Mouse (Mus musculus) stomach, postnatal 0 days (tissue): ENCODE results near the gene Acss2. TPM values are rescaled to one million over a fixed set of nuclear protein-coding genes. Genes with fewer than 3 reads are reported as not detected.

Source experiments
- ATAC-seq: fragments of 200-750 bp; cut with Nextera tagmentation; 2 replicates; pipeline ENCODE4 v1.8.0; 2017; ENCODE audit not compliant: low FRiP score, low TSS enrichment
- DNase-seq: peaks from one replicate; pipeline ENCODE4 v3.0.0-alpha.2; 2016; ENCODE audit warnings: low spot score
- H3K27ac ChIP-seq: fragments of 300-500 bp; sonication (generic); replicated peaks from 2 replicates; pipeline ENCODE4 v1.5.1; 2014; ENCODE audit warnings: mild to moderate bottlenecking, control low read depth
- H3K27me3 ChIP-seq: fragments of 300-500 bp; sonication (generic); 2 replicates; pipeline ENCODE4 v1.6.1; 2014; ENCODE audit warnings: low read length; ENCODE audit not compliant: control insufficient read depth, insufficient read depth
- H3K36me3 ChIP-seq: fragments of 300-500 bp; sonication (generic); 2 replicates; pipeline ENCODE4 v1.6.1; 2014; ENCODE audit warnings: low read length, mixed read lengths; ENCODE audit not compliant: control insufficient read depth, insufficient read depth
- H3K4me1 ChIP-seq: fragments of 300-500 bp; sonication (generic); replicated peaks from 2 replicates; pipeline ENCODE4 v1.6.1; 2014; ENCODE audit warnings: antibody characterized with exemption; ENCODE audit not compliant: control insufficient read depth, insufficient read depth
- H3K4me2 ChIP-seq: fragments of 300-500 bp; sonication (generic); replicated peaks from 2 replicates; pipeline ENCODE4 v1.6.1; 2014; ENCODE audit warnings: low read depth, mild to moderate bottlenecking, control low read depth, moderate library complexity
- H3K4me3 ChIP-seq: fragments of 300-500 bp; sonication (generic); 2 replicates; pipeline ENCODE4 v1.5.1; 2014; ENCODE audit warnings: low read depth, low read length, control low read depth
- H3K9ac ChIP-seq: fragments of 300-500 bp; sonication (generic); 2 replicates; pipeline ENCODE4 v1.6.1; 2014; ENCODE audit warnings: mild to moderate bottlenecking, low read length, control low read depth, mixed read lengths
- H3K9me3 ChIP-seq: fragments of 300-500 bp; sonication (generic); 2 replicates; pipeline ENCODE4 v1.6.1; 2016; ENCODE audit warnings: low read length; ENCODE audit not compliant: control insufficient read depth
- CTCF ChIP-seq: IDR thresholded peaks from 2 replicates; pipeline ENCODE4 v1.5.1; 2016; ENCODE audit warnings: antibody characterized with exemption, low read depth, mild to moderate bottlenecking, moderate library complexity
- EP300 ChIP-seq: optimal IDR thresholded peaks from 2 replicates; pipeline ENCODE3; 2016; ENCODE audit warnings: antibody characterized with exemption
- WGBS: fragments of 180-500 bp; shearing (Covaris S2); extraction: QIAGEN DNeasy Blood & Tissue Kit; methylation state at CpG from one replicate; pipeline ENCODE4 v1.1.7; 2014; 5-methylcytosine and 5-hydroxymethylcytosine counted together
- polyA plus RNA-seq: library from polyadenylated mRNA; unstranded; fragments of >200 nt; fragmentation: Nextera tagmentation; extraction: Ambion mirVana; gene quantifications from 2 replicates; pipeline ENCODE4 v1.2.1, GENCODE M21; 2015

The Acss2 gene
- polyA plus RNA-seq, 1 experiment from 2014 or later, result 10.3 TPM

- no peaks in the 10 kb centered on the region for H3K4me1 ChIP-seq
- no peak overlapping the region for H3K4me2 ChIP-seq
- DNase-seq (peak; percentile 11), ATAC-seq (no peak)
- no peaks in the 10 kb centered on the region for H3K27me3 ChIP-seq
- H3K9me3 ChIP-seq, result no peaks in the 10 kb centered on the region
- no peaks in the 10 kb centered on the region for H3K36me3 ChIP-seq
- H3K9ac ChIP-seq, result no peak overlapping the region
- TF ChIP-seq CTCF (no peak), EP300 (no peak)
- H3K4me3 ChIP-seq, result no peak overlapping the region
- whole genome bisulfite sequencing, result 71% methylated on average over 7 of the region's 7 CpGs
- no peak overlapping the region for H3K27ac ChIP-seq
Observed at GRCm38 (mm10) chr2:155502596-155502995, 15.2 kb upstream of the Acss2 start.

GRCm38 (mm10) chr2:155504440-155505355, 13.1 kb upstream of the Acss2 start:
- Histone ChIP-seq H3K27ac (no peak overlapping the region), H3K4me1 (no peaks in the 10 kb centered on the region), H3K4me3 (no peak overlapping the region), H3K9ac (no peak overlapping the region), H3K4me2 (no peak overlapping the region), H3K27me3 (no peaks in the 10 kb centered on the region), H3K9me3 (no peaks in the 10 kb centered on the region), H3K36me3 (no peaks in the 10 kb centered on the region)
- ATAC-seq (no peak), DNase-seq (peak; percentile 56)
- no peak for TF ChIP-seq EP300
- no peak for TF ChIP-seq CTCF
- WGBS, result 51% methylated on average over 13 of the region's 13 CpGs

GRCm38 (mm10) chr2:155505811-155506210, 11.9 kb upstream of the Acss2 start:
- peak; percentile 9 for DNase-seq
- no peaks in the 10 kb centered on the region for H3K4me1 ChIP-seq
- H3K36me3 ChIP-seq, result no peaks in the 10 kb centered on the region
- no peak overlapping the region for H3K9ac ChIP-seq
- H3K27me3 ChIP-seq, result no peaks in the 10 kb centered on the region
- 88% methylated on average over 8 of the region's 9 CpGs for WGBS
- no peak for TF ChIP-seq CTCF
- no peak for TF ChIP-seq EP300
- no peak for ATAC-seq
- no peaks in the 10 kb centered on the region for H3K9me3 ChIP-seq
- H3K4me3 ChIP-seq, result no peak overlapping the region
- no peak overlapping the region for H3K4me2 ChIP-seq
- H3K27ac ChIP-seq, result no peak overlapping the region

- DNase-seq, result no peak
- Histone ChIP-seq H3K4me3 (no peak overlapping the region), H3K27ac (no peak overlapping the region), H3K4me1 (no peaks in the 10 kb centered on the region), H3K27me3 (no peaks in the 10 kb centered on the region), H3K9ac (no peak overlapping the region), H3K36me3 (no peaks in the 10 kb centered on the region), H3K4me2 (no peak overlapping the region), H3K9me3 (no peaks in the 10 kb centered on the region)
- ATAC-seq, result no peak
- no peak for TF ChIP-seq CTCF
- no peak for TF ChIP-seq EP300
- 68% methylated on average over 10 of the region's 10 CpGs for WGBS
Observed at GRCm38 (mm10) chr2:155507721-155508470, 9.9 kb upstream of the Acss2 start.

DNA sequence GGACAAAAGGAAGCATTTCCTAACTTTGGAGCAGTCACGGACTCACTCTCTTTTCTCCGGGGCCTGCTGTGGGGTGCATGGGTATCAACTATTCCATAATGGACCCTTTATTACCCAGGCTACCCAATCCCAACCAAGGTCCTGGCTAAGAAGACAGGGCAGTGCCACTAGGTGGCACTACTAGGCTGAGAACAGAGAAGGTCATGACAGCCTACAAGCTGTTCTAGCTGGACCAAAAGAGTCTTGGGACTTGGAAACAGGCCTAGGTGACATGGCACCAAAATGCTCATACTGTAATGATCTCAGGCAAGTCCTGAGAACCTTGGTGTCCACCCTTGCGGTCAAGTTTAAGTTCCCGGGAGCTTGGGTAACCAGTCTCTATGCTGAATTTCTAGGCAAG, 5.3 kb upstream of the Acss2 start:
- Histone ChIP-seq H3K4me3 (no peak overlapping the region), H3K36me3 (no peaks in the 10 kb centered on the region), H3K4me1 (no peaks in the 10 kb centered on the region), H3K27me3 (no peaks in the 10 kb centered on the region), H3K4me2 (no peak overlapping the region), H3K9me3 (no peaks in the 10 kb centered on the region), H3K9ac (no peak overlapping the region), H3K27ac (no peak overlapping the region)
- ATAC-seq, result peak; percentile 33; the same call in 1 of the 2 replicates
- TF ChIP-seq EP300 (no peak), CTCF (peak; percentile 85)
- 69% methylated on average over 4 of the region's 4 CpGs for WGBS
- DNase-seq, result peak; percentile 62
